Mouse (Mus musculus) embryo, embryonic 11.5 days (tissue): ENCODE results near the gene Mrgprb5.
"Not testable (repeated sequence)": the region's sequence is repeated elsewhere in the genome, so short reads cannot be mapped to it uniquely, and the experiment has no call there.

Experiments used
- DNase-seq: peaks from one replicate; pipeline ENCODE4 v3.0.0-alpha.2; 2012; ENCODE audit warnings: low read depth, low spot score

The Mrgprb5 gene

GRCm38 (mm10) chr7:48168919-48169318 lies at the start of gene Mrgprb5:
Mrgprb5 (minus strand) TSS chr7:48169019.
- no peak for DNase-seq

DNA sequence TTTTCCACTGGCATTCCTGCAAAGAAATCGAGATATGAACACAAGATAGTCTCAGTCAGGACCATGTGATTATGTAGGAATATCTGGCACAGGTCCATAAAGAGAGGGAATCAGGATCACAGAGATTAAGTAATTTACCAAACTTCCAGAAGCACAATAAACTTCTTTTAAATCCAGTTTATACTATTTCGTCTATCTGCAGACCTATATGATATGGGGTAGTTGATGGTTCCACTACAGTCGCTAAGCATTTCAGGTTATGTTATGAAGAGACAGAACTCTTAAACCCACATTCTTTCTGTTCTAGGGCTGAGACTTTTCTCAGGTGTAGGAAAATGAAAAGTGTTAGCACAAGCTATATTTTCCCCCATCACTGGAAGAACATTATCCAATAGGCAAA lies 30.4 kb upstream of the Mrgprb5 start, which contains the start of gene Mrgprb4:
TSS of gene Mrgprb4 (minus strand) at position 101 of the 400 bp plus-strand sequence.
- no peak for DNase-seq

DNA sequence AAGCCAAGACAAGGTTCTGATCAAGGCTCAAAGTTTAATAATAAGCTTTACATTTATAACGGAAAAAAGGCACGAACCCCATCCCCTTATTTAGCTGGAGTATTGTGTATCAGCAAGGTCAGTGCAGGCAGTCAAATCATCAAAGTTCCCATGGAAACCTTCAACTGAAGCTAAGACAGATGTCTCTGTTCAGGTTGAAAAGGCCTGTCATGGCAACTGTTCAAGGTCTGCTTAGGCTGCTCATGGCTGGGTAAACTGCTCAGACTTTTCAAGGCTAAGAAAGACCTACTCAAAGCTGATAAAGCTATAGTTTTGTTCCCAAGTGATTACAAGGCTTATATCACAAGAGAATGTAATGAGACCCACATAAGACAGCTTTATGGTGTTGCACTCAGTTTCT lies 1.3 kb downstream of the Mrgprb5 start:
- no peak for DNase-seq

GRCm38 (mm10) chr7:48138248-48138702 lies 30.5 kb downstream of the Mrgprb5 start:
- no peak for DNase-seq

DNA sequence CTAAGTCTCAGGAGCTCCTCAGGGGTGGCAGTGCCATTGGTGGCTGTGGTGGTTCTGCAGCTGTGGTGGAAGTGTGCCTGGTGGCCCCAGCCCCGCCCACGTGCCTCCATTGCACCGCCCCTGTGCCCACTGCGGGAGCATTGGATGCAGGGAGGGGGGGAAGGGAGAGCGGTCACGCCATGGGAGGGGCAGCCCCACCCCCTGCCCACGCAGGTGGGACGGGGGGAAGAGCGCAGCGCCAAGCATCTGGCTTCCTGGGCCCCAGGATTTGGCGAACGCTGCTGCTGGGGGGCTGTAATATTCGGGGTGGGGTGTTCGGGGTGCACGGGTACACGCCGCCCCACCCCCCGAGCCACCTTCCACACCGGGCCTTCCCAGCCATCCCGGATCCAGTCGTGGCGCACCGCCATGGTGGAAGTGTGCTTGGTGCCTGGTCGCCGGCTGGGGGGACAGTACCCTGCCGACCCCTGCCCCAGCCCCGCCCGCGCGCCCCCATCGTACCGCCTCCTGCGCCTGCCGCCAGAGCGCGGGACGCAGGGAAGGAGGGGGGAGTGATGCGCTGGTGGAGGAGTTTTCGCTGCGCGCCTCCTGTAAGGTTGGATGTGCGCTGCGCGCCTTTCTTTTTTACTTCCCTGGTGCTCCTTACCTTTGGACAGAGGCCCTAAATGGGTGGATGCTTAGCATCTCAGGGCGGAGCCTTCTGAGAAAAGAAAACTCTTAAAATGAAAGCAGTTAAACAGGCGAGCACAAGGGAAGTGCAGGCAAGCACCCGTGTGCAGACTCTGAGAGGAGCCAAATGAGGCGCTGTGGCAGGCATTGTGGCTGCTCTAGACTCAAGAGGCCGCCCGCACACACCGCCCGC lies 31.4 kb downstream of the Mrgprb5 start:
- no peak for DNase-seq

- no peak for DNase-seq
Observed at GRCm38 (mm10) chr7:48132674-48133073, 36.1 kb downstream of the Mrgprb5 start.

GRCm38 (mm10) chr7:48132247-48132646 lies 36.6 kb downstream of the Mrgprb5 start:
- DNase-seq, result not testable (repeated sequence)

DNA sequence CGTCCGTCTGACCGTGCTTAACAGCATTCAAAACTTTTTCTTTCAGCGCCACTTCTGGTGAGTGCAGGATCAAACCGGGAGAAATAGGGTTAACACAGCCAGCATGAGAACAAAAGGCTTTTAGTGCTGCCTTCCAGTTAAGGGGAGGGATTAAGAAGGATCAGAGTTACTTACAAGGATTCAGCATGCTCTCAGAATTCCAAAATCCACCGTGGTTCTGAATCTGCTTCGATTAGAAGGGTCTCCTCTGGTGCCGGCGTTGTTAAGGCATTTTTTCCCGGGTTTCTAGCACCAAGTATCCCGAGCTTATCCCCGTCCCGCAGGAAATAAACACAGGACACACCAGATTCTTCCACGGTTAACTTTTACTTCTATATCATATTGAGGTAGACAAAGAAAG lies 37.0 kb downstream of the Mrgprb5 start:
- not testable (repeated sequence) for DNase-seq

DNA sequence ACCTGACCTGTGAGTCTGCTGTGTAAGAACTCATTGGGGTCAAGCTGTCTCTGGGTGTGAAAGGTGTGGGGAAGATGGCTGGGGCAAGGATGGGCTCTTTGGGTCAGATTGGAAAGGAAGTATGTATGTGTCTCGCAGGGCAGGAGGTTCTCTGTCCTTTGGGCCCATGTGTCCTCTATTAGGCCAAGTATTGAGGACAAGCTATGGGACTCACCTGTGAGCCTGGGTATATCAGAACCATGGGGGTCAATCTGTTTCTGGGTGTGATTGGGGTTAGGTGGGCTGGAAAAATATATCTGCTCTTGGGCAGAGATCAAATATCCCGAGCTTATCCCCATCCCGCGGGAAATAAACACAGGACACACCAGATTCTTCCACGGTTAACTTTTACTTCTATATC lies 45.0 kb downstream of the Mrgprb5 start:
- DNase-seq, result no peak
